Mouse (Mus musculus): Measurements from ENCODE around the gene Tmem139.

The Tmem139 gene

DNA sequence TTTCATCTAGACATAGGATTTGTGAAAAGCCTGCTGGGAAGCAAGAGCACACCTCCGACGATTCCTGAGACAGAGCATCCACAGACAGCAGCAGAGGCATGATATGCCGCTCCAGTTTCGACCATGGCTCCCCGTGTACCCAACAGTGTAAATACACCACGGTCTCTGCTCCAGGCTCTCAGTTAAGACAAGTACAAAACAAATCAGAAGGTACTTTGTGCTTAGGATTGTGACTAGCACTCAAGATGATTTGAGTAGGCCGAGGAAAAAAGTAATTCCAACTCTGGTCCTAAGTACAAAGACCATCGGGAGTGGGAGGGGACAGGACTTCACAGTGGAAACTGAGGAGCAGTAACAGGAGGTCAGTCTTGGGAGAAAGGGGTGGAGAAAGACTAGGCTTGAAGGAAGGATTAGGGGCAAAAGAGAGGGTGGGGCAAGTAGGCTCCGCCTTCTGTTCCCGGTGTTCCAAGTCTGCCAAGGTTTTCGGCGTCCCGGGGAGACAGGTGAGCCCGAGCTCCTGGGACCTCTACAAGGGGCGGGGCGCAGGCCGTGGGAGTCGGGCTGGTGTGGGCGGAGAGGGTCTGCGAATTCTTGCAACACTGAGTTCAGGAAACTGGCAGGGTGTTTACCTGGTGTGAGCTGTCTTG lies at the start of gene Tmem139:
Tmem139 (plus strand) TSS at position 447 of the 647 bp plus-strand sequence.
- DNase-seq (ENCODE audit: low spot score): peak; percentile 37

DNA sequence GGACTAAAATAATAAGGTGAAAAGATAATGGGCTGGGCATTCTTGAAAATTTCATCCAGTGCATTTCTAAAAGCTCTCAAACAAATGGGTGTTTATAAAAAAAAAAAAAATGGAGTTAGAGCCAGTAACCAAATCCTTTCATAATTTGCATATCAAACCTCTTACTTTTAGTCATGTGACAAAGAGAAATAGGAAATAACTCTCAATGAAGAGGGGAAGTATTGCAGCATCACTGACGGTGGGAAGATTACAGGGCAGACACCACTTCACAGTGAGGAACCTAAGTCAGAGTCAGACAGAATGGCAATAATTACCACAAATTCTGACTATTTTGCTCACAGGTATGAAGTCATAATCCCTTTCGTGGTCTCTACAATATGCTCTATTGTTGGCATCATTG lies 46.7 kb upstream of the Tmem139 start, which contains the start of gene Tas2r144:
Tas2r144 (plus strand) TSS at position 301 of the 400 bp plus-strand sequence.
- no peak for DNase-seq (ENCODE audit: low spot score)

DNA sequence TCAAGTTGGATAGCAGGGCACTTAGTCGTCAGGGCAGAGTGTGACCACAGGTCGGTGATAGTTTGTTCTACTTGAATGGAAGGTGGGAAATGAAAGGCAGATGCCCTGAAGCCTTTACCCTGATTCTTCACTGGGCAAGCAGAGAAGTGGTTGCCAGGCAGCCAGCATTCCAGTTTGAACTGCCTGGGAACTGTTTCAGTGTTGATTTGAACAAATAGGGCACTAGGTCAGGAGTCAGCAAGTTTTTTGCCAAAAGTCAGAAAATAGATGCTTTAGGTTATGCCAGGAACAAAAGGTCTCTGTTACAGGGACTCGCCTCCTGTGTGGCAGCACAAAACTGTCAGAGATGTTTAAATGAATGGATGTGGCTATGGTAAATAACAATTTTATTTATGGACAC lies 39.5 kb upstream of the Tmem139 start:
- no peak for DNase-seq (ENCODE audit: low spot score)

DNA sequence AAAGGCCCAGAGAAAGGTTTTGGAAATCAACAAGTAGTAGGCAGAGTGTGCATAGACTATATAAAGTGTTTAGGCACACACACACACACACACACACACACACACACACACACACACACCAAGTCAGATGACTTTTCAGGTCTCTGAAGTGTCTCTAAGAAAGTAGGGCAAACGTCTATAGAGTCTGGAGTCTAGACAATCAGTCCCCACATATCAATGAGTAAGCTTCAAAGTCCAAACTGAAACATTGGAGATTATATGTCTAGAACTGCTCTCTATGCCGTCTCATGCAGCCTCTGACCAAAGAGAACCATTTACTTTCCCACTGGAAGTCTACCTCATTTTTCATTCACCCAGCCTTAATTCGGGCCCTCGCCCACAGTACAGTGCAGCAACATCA lies 36.7 kb upstream of the Tmem139 start:
- no peak for DNase-seq (ENCODE audit: low spot score)

DNA sequence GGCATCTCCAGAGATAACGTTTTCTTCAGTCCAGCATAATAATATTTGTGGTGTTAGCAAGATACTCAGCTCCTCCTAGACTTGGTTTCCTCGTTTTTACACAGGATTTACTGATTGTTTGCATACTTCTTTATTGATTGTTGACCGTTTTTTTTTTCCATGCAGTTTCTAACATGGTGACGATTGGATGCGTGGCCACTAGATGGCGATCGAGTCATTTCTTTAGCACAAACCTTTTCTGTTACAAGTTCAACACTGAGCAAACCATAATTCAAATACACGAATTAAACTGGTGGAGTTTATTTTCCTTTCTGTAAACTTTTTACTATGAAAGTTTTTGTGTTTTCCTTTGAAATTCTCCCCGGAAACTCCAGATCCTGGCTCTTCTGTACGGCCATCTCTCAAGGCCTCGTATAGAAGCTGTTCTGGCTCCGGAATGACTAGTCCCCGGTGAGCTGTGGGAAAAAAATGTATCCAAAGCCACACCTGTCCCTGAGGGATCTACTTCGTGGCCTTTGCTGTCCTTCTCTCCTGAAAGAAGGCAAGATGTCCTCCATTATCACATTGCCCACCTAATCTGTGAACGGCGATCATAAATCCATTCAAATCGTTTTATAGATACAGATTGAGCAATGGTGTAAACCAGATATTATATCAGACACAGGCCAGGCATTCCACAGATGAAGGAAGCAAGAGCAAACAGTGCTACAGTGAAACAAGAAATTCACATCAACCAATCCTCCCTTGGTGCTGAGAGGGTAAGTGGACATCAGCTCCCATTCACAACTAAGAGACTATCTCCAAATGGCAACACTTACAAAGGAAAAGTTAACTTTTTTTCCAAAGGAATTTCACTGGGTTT lies 34.3 kb upstream of the Tmem139 start:
- DNase-seq (ENCODE audit: low spot score): peak; percentile 23

DNA sequence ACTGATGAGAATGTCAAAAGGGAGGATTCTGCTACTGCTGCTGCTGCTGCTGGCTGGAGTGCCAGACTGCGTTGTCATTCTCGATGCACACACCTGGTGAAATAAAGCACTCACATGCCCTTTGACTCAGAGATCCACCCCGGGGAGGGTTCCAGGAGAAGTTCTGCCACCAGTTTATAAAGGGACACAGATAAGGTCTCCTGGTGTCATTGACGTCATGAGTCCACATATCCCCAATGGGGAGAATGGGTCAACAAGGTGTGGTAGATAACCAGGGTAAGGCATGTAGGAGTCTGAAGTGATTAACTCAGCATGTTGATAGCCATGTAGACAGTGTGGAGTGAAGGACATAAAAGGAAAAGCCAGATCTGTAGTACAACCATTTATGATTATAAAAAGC lies 32.2 kb upstream of the Tmem139 start:
- DNase-seq (ENCODE audit: low spot score): no peak

DNA sequence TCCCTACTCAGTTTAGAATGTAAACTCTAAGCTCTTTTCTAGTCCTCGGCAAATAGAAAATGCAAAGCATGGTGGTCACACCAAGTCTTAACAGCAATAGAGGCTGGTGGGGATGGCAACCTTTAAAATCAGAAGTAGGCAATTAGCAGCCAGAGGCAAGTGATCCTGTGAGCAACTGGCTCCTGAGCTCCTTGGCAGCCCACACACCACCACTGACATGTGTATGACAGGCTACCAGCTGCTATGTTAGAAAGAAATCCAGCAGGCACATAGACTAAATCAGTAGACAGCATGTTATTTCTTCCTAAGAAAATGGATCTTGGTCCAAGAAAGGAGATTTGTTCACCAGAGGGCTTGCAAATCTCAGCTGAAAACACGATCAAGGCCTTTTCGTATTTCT lies 30.6 kb upstream of the Tmem139 start:
- DNase-seq (ENCODE audit: low spot score): no peak

DNA sequence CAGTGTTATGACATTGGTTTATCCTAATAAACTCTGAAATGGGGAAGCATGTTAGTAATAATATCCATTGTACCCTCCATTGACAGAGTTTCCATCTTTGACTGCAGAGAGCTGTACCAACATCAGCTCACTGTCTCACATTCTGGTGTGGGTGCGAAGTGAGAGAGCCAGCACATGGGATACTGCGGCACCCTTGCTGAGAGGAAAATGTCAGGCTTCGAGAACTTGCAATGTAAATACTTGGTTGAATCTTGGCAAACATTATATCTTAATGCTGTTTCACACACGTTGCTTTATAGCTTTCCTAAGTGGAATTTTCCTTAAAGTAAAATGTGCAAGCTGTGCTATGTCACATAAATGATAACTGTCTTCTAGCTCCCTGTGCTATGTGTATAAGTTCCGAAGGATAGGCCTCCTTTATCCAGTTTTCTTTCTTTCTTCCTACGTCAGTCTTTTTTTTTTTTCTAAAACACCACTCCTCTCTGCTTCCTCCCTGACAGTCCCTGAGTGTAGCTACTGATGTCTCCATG lies 24.4 kb upstream of the Tmem139 start:
- no peak for DNase-seq (ENCODE audit: low spot score)

DNA sequence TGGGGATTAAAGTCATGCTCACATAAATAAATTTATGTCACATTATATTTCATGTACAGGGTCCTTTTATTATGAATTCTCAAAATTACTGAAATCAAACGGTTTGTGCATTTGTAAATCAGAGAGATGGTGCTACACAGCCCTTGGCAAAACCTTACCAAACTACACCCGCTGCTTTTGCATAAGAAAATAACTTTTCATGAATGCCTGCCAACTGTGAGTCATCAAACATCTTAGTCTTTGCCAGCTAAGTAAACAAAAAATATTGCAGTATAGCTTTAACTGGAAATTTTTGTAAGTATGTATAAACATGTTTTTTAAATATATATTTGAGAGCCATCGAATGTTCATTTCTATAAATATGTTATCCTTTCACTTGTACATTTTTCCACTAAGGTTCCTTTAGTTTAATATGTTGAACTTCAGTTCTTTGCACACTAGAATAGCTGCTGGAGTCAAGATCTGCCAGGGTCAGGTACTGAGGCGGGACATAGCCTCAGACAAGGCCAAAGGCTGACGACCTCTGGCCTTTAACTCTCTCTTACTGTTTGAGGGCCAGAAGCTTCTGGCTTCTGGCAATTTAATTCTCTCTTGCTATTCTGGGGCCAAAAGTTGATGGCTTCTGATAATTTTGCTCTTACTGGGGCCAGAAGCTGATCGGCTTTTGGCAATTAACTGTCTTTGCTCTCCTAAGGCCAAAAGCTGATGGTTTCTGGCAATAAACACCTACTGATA lies 20.3 kb upstream of the Tmem139 start:
- no peak for DNase-seq (ENCODE audit: low spot score)

DNA sequence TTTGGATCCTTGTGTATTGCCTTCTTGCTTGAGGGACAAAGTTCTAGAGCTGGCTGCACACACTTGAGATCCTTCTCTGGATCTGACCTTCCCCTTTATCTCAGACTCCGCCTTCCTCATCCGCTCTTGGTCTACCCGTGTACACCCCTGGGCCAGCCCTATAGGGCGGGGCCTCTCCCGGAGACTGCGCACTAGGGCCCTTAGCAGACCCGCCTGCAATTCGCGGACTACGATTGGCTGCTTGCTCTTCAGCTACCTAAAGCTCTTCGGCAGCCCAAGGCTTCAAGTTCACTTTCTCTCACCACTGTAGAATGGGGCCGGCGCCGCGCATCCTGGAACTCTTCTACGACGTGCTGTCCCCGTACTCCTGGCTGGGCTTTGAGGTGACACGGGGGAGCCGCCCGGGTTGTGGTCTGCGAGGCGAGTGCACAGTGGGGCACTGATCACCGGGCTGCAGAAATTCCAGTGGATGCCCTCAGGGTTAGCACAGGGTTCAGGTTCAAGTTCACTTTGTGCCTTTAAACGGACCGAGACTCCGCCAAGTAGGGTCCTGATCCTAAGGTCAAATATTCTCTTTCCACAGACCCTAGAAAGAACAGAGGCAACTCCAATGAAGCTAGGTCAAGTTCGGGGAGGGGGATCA lies 15.9 kb upstream of the Tmem139 start, which contains the start of gene Gstk1:
Gstk1 (plus strand) TSS at position 225 of the 643 bp plus-strand sequence.
- peak; percentile 82 for DNase-seq (ENCODE audit: low spot score)

DNA sequence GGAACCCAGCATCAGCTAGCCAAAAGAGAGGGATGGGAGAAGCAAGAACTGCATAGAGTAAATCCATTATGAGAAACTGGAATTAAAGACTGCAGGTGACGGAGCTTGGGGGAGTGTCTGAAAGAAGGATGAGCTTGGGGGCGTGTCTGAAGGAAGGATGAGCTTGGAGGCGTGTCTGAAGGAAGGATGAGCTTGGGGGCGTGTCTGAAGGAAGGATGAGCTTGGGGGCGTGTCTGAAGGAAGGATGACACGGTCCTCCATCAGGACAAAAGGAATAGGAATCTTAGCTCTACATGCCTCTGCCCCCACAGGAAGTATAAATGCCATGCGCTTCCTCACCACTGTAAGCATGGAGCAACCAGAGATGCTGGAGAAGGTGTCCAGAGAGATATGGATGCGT lies 14.6 kb upstream of the Tmem139 start:
- DNase-seq (ENCODE audit: low spot score): peak; percentile 48

DNA sequence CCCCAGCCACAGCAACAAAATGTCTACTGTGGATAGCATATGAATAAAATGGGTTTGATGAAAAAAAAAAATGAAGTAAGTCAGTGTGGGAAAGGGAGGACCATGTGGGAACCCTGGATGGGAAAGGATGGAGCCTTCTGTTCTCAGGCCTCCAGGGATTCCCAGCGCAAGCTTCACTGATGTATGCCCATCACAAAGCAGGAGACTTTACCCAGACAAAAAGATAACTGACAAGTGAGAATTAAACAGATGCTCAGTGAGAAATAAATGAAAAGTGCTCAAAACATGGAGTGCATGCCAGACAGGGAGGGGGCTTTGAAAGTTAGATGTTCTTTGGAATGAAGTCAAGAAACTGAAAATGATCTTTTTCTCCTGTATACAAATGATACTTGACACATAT lies 13.8 kb upstream of the Tmem139 start:
- no peak for DNase-seq (ENCODE audit: low spot score)

DNA sequence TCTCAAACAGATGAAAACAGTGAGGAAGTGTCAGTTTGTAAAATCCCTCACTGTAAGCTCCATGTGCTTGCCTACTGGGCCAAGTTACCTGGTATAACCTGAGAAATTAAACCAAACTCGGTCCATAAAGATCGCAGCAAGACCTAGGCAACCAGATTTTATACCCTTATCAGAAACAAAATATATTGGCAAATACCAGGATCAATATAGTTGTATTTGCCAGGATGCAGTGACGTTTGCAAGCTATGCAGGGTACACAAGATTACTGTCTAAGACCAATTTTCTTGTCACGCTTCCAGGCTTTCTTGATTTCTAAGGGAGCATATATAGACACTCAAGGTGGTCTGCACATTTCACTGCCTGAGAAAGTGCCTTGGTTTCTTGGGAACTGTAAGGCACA lies 10.0 kb upstream of the Tmem139 start:
- DNase-seq (ENCODE audit: low spot score): no peak

DNA sequence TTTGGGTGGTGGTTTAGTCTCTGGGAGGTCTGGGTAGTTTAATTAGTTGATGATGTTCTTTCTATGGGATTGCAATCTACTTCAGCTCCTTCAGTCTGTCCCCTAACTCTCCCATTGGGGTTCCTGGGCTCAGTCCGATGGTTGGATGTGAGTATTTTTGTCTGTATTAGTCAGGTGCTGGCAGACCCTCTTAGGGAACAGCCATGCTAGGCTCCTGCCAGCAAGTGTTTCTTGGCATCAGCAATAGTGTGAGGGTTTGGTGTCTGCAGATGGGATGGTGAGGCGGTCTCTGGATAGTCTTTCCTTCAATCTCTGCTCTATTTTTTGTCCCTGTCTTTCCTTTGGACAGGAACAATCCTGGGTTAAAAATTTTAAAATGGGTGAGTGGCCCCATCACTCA lies 8.7 kb upstream of the Tmem139 start:
- DNase-seq (ENCODE audit: low spot score): no peak

DNA sequence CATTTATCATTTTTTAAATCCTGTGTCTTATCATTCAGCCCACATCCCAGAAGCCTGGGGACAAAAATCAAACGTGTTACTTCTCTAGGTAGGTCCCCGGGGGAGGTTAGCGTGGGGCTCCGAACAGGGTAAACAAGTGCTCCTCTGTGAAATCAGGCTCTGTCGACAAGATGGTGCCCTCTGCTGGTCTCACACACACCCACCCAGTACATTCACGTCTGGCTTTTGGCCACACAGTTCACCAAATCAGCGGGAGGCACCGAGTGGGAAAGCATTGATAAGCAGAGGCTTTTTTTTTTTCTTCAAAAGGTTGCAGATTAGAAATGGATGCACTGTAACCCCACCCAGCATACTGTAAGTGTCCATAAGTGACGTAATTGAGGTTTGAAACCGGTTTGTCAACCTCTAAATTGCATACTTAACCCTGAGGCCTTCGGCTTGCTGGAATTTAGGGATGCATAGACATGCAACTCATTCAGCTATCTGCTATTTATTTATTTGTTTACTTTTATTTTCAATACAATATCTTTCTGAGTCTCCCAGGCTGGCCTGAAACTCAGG lies 4.4 kb upstream of the Tmem139 start:
- no peak for DNase-seq (ENCODE audit: low spot score)

DNA sequence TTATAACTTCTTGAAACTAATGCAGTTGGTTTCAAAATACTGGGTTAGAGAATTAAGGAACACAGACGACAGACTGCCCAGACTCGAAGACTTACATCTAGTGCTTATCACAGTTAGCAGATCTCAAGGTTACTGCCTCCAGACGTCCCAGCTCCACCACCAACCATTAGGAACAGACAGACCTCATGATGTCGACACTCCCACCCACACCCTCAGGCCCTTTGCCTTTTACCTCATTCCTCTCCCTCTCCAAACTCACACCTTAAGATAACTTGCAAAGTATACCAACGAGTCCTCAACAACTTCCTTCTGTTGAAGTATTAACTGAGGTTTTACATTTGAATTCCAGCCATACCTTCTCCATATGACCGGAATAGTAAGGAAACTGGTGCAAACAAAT lies 1.3 kb upstream of the Tmem139 start:
- DNase-seq (ENCODE audit: low spot score): no peak

DNA sequence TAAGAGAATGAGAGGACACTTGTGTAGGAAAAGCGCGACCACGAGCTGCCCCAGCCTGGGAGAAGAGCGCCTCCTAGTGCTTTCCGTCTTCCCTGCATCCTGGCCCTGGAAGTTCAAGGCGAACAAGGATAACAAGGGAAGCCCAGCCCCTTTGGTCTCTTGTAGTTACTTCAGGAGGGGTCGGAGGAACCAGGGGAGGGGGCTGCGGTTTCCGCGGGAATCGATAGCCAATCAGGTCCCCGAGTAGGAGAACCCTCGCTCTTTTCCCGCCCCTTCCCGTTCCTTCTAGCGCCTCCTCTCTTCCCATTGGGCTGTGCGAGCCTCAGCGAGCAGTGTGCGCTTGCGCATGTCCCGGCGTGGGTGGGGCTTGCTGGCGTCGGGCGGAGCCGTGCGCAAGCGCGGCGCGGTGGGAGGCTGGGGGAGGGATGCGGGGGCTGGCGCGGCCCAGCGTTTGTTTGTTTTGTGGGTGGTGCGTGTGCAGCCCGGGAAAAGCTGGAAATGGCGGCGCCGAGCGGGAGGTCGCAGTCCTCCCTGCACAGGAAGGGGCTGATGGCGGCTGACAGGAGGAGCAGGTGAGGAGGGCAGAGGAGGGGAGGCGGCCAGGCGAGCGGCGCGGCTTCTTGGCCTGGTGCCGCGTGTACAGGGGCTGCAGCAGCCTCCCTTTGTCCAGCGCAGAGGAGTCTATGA lies 3.0 kb downstream of the Tmem139 start, which contains the start of gene Casp2:
Casp2 (plus strand) TSS at position 360 of the 687 bp plus-strand sequence.
- DNase-seq (ENCODE audit: low spot score): peak; percentile 99

DNA sequence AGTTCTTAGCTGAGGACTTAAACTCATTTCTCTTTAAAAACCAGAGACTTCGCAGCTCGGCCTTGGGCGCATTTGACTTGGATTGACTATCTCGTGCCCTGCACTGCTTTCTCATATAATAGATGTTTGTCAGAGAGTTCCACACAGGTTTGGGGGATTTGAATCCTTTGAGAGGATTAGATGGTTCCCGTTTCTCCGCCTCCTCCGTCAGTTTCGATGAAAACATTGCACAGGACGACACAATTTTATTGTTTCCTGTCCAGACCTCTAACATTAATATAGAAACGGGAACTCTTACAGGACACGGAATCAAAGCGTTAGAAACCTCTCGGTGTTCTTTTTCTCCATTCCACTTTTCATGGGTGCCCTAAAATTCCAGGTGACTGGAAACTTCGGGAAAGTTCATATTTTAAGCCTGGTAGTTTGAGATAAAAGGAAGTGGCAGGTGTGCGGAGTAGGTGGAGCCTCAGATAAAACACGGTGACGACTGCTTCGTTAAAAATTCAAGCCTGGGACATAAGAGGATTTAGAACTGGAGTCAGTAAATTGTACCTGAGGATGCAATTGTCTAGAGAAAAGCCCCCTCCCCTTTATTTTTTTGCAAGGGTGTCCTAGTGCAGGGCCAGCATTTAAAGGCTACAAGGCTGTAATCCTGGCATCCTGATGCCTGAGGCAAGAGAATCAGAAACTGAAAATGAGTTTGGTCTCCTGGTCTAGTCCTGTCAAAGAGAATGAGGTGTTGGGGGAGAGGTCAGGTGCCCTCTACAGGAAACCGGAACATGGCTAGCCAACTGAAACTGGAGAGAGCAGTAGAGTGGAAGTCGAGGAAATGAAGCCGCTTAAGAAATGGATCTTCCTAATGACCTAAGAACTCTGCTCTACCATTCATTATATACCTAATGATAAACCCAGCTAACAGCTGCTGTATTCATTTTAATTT lies 3.9 kb downstream of the Tmem139 start:
- DNase-seq (ENCODE audit: low spot score): no peak

DNA sequence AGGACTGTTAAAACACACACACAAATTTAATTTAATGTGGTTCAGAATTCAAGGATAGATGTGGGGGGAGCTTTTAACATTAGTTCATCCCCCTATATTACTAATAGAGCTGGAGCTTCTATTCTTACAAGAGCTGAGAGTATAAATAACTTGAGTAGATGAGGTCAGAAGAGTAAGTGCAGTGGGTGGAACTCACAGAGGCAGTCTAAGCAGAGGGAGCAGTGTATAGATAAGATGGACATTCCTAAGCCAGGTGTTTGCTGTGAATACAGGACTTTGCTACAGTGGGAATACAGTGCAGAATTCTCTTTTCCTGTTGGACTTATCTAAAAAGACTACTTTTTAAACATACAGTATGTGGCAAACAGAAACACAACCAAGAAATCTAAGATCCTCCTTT lies 9.0 kb downstream of the Tmem139 start:
- DNase-seq (ENCODE audit: low spot score): no peak

DNA sequence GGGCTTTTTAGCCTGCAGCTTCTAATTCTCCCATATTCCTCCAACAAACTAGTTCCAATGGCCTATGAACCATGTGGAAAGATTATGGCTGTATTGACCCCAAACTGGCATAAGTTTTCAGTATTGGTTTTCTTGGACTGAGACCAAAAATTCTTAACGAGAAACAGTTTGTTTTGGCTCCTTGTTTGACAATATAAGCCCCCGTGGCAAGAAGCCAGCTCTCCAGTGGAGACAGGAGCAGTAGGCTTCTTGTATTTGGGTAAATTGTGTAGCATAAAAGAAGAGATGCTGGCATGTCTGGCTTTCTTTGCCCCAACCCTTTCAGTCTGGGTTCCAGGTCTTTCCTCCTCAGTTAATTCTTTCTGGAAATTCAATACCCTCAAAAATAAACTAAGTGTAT lies 14.4 kb downstream of the Tmem139 start:
- no peak for DNase-seq (ENCODE audit: low spot score)
